In genomic region chr9:79044344-79044743, GRCm38 (mm10) we compare ENCODE assay signal across 18 mouse cellular contexts.
"Had no signal": no experiment of that assay in that cellular context is flagged by ENCODE, and none has a peak within 500 bp of the region (broad histone marks: within the 10 kb centered on the region; RNA-seq: fewer than 3 reads in every experiment).

No protein-coding gene starts in this region.

- H3K27ac ChIP-seq: midbrain, embryonic 10.5 days; midbrain, embryonic 12.5 days; neural tube, embryonic 13.5 days; neural tube, embryonic 15.5 days; stomach, embryonic 15.5 days; stomach, postnatal 0 days had no signal

- H3K9me3 ChIP-seq: midbrain, embryonic 10.5 days; midbrain, embryonic 12.5 days; neural tube, embryonic 13.5 days; neural tube, embryonic 15.5 days; stomach, embryonic 15.5 days had no signal

- ATAC-seq: midbrain, embryonic 16.5 days had no signal

- H3K27me3 ChIP-seq: midbrain, embryonic 12.5 days; neural tube, embryonic 13.5 days; neural tube, embryonic 15.5 days; stomach, embryonic 15.5 days had no signal

- DNase-seq: lung, adult 18-20 months; lung, embryonic 14.5 days; lung, postnatal 10 days; lung, postnatal 4 days; midbrain, embryonic 14.5 days; retina, postnatal 1 day; right cerebral cortex, postnatal 14 days; thymus, adult 2 months; thymus, postnatal 25 days; thymus, postnatal 4 days had no signal

- H3K4me3 ChIP-seq: midbrain, embryonic 10.5 days; midbrain, embryonic 12.5 days; myocyte; neural tube, embryonic 13.5 days; neural tube, embryonic 15.5 days; stomach, embryonic 15.5 days had no signal

- H3K9ac ChIP-seq: lung, embryonic 14.5 days; midbrain, embryonic 12.5 days; neural tube, embryonic 13.5 days; neural tube, embryonic 15.5 days; stomach, embryonic 15.5 days had no signal

- H3K36me3 ChIP-seq: midbrain, embryonic 10.5 days; midbrain, embryonic 12.5 days; neural tube, embryonic 13.5 days; neural tube, embryonic 15.5 days; stomach, embryonic 15.5 days had no signal

- H3K4me1 ChIP-seq: midbrain, embryonic 10.5 days; midbrain, embryonic 12.5 days; neural tube, embryonic 13.5 days; neural tube, embryonic 15.5 days; stomach, embryonic 15.5 days had no signal

- H3K4me2 ChIP-seq: lung, embryonic 14.5 days; midbrain, embryonic 12.5 days; neural tube, embryonic 13.5 days; neural tube, embryonic 15.5 days; stomach, embryonic 15.5 days had no signal
